Mouse (Mus musculus): Measurements from ENCODE around the gene Gcm1.
A peak's percentile ranks its signal among the peaks of the same experiment; 100 is the strongest.

Gene Gcm1

DNA sequence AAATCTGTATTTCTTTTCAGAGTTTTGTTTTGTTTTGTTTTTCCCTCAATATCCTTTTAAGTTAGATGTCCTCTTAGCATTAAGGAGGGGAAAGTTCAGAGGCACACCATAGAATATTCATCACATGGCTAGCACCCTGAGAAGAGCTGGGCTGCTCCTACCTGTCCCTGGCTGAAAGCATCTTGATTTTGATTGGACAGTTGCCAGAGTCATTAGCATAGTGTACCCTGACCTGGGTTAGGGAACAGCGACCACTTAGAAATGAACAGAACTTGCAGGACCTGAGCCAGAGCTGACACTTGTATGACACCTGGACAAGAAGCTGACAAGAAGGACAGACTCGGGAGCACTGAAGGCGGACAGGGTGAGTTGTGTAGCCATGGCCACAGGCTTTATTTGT is at the start of gene Gcm1:
Gene Gcm1, plus strand, starts transcription at position 248 of the 400 bp plus-strand sequence.
- no peaks in the 10 kb centered on the region for H3K27me3 ChIP-seq (ENCODE audit: control insufficient read depth, insufficient read depth, low read length, poor library complexity, severe bottlenecking)
- no peak for DNase-seq (ENCODE audit: low read depth, low spot score)
- H3K36me3 ChIP-seq (ENCODE audit: control insufficient read depth, insufficient read depth, low read length, poor library complexity, severe bottlenecking): no peaks in the 10 kb centered on the region

DNA sequence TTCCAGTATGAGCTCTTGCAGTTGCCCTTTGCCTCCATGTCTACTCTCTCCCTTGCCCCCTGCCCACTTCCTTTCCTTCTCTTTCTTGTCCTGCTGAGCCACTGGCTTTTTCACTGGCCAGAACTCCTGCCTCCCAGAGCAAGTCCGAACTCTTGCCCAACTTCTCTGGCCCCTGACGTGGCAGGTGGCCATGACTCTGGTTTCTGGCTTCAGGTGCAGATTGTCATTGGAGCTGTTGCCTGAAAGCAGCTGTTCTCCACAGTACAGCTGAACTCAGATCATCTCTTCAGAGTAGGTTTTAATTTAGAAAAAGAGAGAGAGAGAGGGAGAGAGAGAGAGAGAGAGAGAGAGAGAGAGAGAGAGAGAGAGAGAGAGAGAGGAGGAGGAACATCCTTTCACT is 48.4 kb upstream of the Gcm1 start:
- no peak for DNase-seq (ENCODE audit: low read depth, low spot score)
- Histone ChIP-seq H3K36me3 (ENCODE audit: control insufficient read depth, insufficient read depth, low read length, poor library complexity, severe bottlenecking) (no peaks in the 10 kb centered on the region), H3K27me3 (ENCODE audit: control insufficient read depth, insufficient read depth, low read length, poor library complexity, severe bottlenecking) (no peaks in the 10 kb centered on the region)

DNA sequence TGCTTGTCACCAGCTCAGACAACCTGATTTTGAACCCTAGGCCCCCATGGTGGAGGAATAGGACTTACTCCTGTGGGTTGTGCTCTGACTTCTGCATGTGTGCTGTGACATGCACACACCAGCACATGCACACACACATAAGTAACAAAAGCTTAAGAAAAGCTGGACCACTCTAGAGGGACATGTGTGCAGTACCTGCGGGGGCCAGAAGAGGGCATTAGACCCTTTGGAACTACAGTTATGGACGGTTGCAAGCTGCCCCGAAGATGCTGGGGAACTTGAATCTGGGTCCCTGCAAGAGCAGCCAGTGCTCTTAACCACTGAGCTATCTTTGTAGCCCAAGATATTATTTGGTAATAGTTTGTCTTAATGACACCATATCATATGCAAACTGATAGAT is 46.2 kb upstream of the Gcm1 start:
- no peaks in the 10 kb centered on the region for H3K27me3 ChIP-seq (ENCODE audit: control insufficient read depth, insufficient read depth, low read length, poor library complexity, severe bottlenecking)
- peak; percentile 72 for DNase-seq (ENCODE audit: low read depth, low spot score)
- H3K36me3 ChIP-seq (ENCODE audit: control insufficient read depth, insufficient read depth, low read length, poor library complexity, severe bottlenecking): no peaks in the 10 kb centered on the region

DNA sequence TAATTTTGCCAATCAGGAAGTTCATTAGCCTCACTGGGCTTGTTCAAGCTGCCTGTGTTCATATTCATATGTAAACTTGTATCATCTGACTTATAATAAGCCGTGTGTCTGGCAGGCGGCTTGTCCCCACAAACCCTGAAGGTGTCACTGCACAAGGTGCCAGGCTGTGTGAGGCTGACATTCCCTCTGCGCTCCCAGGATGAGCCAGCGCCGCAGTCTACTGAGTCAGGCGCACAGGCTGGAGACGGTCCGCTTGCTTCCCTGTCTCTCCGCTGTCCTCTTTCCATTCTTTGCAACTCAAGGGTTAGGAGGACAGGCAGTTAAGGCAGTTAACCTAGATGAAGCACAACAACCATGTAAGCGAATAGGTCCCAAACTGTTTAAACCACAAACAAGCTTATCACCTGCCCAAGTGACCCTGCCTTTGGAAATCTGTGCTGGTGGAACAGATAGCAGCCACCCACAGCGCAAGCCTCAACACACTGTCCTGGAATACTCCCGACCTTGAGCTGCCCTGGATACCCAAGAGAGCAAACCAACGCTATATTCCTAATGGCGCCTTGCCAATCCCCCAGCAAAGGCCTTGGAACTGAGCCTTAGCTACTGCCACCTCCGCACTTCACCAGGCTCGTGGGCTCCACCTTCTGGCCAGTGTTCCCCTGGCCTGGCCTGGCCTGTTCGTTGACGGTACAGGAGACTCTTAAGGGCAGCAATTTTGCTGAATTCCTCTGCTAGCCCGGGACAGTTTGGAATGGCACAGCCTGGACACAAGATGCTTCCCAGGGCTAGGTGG is 45.3 kb upstream of the Gcm1 start:
- DNase-seq (ENCODE audit: low read depth, low spot score): peak; percentile 84
- H3K27me3 ChIP-seq (ENCODE audit: control insufficient read depth, insufficient read depth, low read length, poor library complexity, severe bottlenecking): no peaks in the 10 kb centered on the region

DNA sequence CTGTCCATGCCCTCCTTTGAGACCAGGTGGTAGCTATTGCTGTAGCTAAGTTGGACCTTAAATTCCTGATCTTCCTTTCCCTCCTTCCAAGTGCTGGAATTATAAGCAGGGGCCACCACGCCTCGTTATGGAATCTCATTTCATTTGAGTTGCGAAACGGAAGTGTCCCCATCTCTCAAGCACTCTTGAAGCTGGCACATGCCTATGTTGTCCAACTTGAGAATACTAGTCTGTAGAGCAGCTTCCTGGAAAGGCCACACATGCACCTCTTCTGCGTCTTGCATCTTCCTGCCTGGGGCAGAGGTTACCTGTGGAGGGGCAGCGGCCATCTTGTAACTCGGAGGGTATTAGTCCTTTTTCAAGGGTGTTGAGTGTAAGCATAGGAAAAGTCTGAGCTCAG is 42.3 kb upstream of the Gcm1 start:
- no peaks in the 10 kb centered on the region for H3K27me3 ChIP-seq (ENCODE audit: control insufficient read depth, insufficient read depth, low read length, poor library complexity, severe bottlenecking)
- no peak for DNase-seq (ENCODE audit: low read depth, low spot score)
- H3K36me3 ChIP-seq (ENCODE audit: control insufficient read depth, insufficient read depth, low read length, poor library complexity, severe bottlenecking): no peaks in the 10 kb centered on the region

More for the DNA sequence above, 45.3 kb upstream of the Gcm1 start:
- H3K36me3 ChIP-seq (ENCODE audit: control insufficient read depth, insufficient read depth, low read length, poor library complexity, severe bottlenecking): no peaks in the 10 kb centered on the region

DNA sequence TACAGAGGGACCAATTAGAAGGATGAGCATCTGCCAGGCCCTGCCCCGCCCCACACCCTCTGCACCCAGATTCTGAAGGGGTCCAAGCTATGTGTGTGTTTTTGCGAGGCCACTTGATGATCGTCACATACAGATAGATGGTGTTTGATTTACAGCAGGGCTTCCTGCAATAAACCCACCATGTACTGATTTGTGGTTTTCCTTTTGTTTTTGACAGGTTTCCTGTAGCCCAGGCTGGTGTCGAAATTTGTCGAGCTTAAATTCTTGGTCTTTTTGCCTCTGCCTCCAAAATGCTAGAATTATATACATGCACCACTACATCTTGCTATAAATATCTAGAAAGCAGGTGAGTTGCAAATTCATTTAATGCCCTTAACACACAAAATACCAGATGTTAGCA is 41.5 kb upstream of the Gcm1 start:
- Histone ChIP-seq H3K36me3 (ENCODE audit: control insufficient read depth, insufficient read depth, low read length, poor library complexity, severe bottlenecking) (no peaks in the 10 kb centered on the region), H3K27me3 (ENCODE audit: control insufficient read depth, insufficient read depth, low read length, poor library complexity, severe bottlenecking) (no peaks in the 10 kb centered on the region)
- DNase-seq (ENCODE audit: low read depth, low spot score): no peak

DNA sequence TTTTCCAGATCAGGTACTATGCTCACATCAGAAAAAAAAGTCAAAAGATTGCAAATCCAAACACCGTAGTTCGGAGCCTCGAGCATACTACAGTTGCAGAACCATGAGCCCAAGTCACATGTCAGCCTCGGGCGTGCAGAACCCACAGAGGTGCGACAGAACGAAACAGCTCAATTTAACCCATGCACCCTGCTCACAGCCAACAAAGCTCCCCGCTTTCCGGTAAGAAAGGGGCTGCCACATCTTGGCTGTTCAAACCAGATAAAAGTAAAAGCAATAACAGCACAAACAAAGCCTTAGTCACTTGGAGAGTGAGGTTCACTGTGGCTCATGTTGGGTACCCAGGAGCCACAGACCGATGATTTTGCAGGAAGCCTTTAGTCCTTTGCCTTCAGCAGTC is 41.0 kb upstream of the Gcm1 start:
- no peaks in the 10 kb centered on the region for H3K36me3 ChIP-seq (ENCODE audit: control insufficient read depth, insufficient read depth, low read length, poor library complexity, severe bottlenecking)
- DNase-seq (ENCODE audit: low read depth, low spot score): no peak
- H3K27me3 ChIP-seq (ENCODE audit: control insufficient read depth, insufficient read depth, low read length, poor library complexity, severe bottlenecking): no peaks in the 10 kb centered on the region

DNA sequence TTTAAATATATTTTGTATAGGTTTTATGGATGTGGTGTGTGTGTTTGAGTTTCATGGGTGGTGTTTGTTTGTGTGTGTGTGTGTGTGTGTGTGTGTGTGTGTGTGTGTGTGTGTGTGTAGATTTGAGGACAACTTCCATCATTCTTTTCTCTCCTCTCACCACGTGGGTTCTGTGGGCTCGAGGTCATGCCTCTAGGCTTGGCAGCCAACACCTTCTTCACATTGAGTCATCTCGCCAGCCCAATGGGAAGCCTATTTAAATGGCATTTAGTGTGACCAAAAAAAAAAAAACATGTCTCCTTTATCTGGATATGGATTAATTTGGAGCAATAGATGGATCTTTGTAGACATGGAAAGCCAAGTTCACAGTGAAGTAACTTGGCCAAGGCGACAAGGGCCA is 39.7 kb upstream of the Gcm1 start:
- DNase-seq (ENCODE audit: low read depth, low spot score): no peak
- Histone ChIP-seq H3K36me3 (ENCODE audit: control insufficient read depth, insufficient read depth, low read length, poor library complexity, severe bottlenecking) (no peaks in the 10 kb centered on the region), H3K27me3 (ENCODE audit: control insufficient read depth, insufficient read depth, low read length, poor library complexity, severe bottlenecking) (no peaks in the 10 kb centered on the region)

DNA sequence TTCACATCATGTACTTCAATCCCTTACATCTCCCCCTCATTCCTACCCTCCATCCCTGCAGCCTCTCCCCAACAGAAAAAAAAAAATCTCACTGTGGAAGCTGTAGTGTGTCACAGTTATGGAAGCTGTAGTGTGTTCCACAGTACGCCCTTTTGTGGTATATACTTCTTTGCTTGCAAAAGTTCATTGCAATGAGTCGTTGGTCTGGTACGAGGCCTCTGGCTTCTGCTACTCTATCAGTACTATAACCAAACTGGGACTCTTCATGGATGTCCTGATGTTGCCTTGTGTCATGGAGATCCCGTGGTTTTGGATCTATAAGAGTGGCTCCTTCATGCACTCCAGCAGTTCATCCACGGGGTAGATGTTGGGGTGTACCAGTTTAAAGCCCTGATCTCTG is 39.0 kb upstream of the Gcm1 start:
- Histone ChIP-seq H3K36me3 (ENCODE audit: control insufficient read depth, insufficient read depth, low read length, poor library complexity, severe bottlenecking) (no peaks in the 10 kb centered on the region), H3K27me3 (ENCODE audit: control insufficient read depth, insufficient read depth, low read length, poor library complexity, severe bottlenecking) (no peaks in the 10 kb centered on the region)
- DNase-seq (ENCODE audit: low read depth, low spot score): no peak

DNA sequence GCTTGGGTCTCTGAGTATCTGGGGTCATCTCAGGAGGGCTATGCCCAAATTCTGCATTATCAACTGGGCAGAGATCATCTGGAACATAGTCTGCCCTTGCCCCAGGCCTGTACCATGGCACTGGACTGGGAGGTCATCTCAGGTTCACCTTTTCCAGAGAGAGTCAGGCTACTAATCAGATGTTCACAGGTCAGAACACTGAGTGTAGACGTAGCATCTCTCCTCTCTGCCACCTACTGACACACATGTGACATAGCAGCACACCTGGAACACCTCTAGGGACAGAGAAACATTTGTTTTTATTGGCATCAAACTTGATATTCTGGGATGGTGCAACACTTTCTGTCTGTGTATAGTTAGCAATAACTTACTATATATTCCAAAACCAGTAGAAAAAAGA is 37.9 kb upstream of the Gcm1 start:
- peak; percentile 31 for DNase-seq (ENCODE audit: low read depth, low spot score)
- H3K36me3 ChIP-seq (ENCODE audit: control insufficient read depth, insufficient read depth, low read length, poor library complexity, severe bottlenecking): no peaks in the 10 kb centered on the region
- no peaks in the 10 kb centered on the region for H3K27me3 ChIP-seq (ENCODE audit: control insufficient read depth, insufficient read depth, low read length, poor library complexity, severe bottlenecking)

DNA sequence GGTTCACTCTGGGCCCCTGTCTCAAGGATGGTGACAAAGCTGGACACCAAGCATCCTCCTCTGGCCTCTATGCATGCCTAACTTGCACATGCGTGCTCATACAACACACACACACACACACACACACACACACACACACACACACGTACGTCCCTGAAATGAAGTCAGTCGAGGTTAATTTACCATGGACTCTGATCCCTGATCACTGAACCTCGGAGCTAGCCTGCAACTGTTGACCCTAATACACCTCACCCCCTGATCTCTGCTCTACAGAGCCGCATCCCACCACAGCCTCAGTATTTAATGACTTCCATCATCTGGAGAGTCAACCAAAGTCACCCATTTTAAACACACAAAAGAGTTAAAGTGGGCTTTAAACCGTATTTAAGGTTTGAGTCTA is 35.9 kb upstream of the Gcm1 start:
- H3K27me3 ChIP-seq (ENCODE audit: control insufficient read depth, insufficient read depth, low read length, poor library complexity, severe bottlenecking): no peaks in the 10 kb centered on the region
- no peak for DNase-seq (ENCODE audit: low read depth, low spot score)

DNA sequence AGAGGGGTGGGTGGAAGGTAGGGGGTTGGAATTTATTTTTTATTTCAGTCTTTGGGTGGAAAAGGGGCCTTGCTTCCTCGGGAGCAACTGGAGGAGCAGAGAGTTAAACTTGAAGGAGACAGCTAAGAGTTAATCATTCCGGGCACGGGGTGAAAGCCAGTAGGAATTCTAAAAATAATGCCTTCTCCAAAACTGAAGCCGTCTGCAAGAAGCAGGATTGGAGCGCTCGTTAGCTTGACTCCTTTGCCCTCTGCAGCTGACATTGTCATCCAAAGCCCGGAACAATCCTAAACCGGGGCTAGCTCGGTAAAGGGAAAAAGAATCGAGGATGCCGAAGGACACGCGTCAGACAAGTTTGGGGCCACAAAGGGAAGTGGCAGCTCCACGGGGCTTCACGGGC is 35.4 kb upstream of the Gcm1 start:
- no peak for DNase-seq (ENCODE audit: low read depth, low spot score)
- Histone ChIP-seq H3K36me3 (ENCODE audit: control insufficient read depth, insufficient read depth, low read length, poor library complexity, severe bottlenecking) (no peaks in the 10 kb centered on the region), H3K27me3 (ENCODE audit: control insufficient read depth, insufficient read depth, low read length, poor library complexity, severe bottlenecking) (no peaks in the 10 kb centered on the region)

More for the DNA sequence above, 35.9 kb upstream of the Gcm1 start:
- no peaks in the 10 kb centered on the region for H3K36me3 ChIP-seq (ENCODE audit: control insufficient read depth, insufficient read depth, low read length, poor library complexity, severe bottlenecking)

DNA sequence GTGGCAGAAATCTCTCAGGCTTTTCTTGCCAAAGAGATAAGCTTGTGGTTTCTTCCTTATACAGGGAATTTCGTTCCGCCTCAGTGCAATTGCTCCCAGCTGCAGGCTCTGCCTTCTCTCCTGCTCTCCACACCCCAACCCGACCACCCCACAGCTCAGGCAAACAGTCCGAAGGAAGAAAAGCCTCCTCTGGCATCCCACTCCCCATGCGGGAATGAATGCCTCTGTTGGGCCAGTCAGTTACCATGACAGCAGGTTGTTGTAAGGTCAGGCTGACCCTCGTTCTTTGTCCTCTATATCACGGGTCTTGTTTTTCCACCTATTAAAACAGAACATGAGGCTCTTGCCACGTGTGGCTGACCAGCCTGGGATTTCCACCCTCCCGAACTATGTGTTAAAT is 30.5 kb upstream of the Gcm1 start:
- Histone ChIP-seq H3K36me3 (ENCODE audit: control insufficient read depth, insufficient read depth, low read length, poor library complexity, severe bottlenecking) (no peaks in the 10 kb centered on the region), H3K27me3 (ENCODE audit: control insufficient read depth, insufficient read depth, low read length, poor library complexity, severe bottlenecking) (no peaks in the 10 kb centered on the region)
- no peak for DNase-seq (ENCODE audit: low read depth, low spot score)

DNA sequence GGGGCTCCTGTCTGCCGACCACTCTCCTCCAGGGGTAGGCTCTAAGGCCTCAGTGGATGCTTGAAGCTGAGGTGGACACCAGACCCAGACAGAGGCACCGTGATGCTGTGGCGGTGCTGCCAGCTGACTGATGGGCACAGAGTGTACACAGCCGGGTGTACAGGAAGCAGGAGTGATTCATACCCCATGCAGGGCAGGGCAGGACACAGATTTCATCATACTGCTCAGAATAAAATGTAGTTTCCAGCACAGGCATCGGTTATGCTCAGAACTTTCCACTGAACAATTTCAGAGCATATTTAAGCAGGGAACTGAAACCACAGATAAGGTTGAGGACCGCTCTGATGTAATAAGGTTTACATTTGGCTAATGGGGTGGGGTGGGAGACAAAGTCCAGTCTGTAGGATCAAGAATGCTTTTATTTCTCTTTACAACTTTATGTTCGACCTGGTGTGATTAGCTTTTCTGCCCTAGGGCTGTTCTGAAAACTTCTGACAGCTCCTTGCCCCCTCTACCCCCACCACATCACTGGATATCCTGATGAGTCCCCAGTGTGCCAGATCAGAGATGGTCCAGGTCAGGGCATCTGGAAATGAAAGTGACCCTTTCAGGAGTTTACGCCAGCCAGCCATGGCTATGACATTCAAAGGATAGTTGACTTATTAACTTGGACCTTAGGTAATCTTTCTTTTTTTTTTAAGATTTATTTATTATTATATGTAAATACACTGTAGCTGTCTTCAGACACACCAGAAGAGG is 29.4 kb upstream of the Gcm1 start:
- peak; percentile 44 for DNase-seq (ENCODE audit: low read depth, low spot score)
- Histone ChIP-seq H3K36me3 (ENCODE audit: control insufficient read depth, insufficient read depth, low read length, poor library complexity, severe bottlenecking) (no peaks in the 10 kb centered on the region), H3K27me3 (ENCODE audit: control insufficient read depth, insufficient read depth, low read length, poor library complexity, severe bottlenecking) (no peaks in the 10 kb centered on the region)

DNA sequence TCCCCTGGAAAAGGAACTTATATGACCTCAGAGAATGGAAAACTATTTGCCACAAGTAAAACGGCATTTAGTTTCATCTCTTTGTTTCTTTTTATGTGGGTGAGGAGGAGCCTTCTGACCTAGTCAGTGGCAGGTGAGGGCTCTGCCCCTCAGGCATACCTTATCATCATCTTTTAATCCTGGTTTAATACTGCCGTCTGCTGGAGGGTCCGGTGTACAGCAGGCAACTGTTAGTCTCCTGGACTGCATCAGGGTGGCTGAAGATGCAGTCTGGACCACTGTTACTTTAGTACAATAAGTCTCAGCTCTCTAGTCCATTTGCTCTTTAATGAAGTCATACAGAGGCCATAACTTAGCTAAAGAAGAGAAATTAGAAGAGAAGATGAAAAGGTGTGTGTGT is 26.9 kb upstream of the Gcm1 start:
- Histone ChIP-seq H3K36me3 (ENCODE audit: control insufficient read depth, insufficient read depth, low read length, poor library complexity, severe bottlenecking) (no peaks in the 10 kb centered on the region), H3K27me3 (ENCODE audit: control insufficient read depth, insufficient read depth, low read length, poor library complexity, severe bottlenecking) (no peaks in the 10 kb centered on the region)
- peak; percentile 71 for DNase-seq (ENCODE audit: low read depth, low spot score)
